Mouse (Mus musculus): Measurements from ENCODE around the gene Asic4.

The Asic4 gene

DNA sequence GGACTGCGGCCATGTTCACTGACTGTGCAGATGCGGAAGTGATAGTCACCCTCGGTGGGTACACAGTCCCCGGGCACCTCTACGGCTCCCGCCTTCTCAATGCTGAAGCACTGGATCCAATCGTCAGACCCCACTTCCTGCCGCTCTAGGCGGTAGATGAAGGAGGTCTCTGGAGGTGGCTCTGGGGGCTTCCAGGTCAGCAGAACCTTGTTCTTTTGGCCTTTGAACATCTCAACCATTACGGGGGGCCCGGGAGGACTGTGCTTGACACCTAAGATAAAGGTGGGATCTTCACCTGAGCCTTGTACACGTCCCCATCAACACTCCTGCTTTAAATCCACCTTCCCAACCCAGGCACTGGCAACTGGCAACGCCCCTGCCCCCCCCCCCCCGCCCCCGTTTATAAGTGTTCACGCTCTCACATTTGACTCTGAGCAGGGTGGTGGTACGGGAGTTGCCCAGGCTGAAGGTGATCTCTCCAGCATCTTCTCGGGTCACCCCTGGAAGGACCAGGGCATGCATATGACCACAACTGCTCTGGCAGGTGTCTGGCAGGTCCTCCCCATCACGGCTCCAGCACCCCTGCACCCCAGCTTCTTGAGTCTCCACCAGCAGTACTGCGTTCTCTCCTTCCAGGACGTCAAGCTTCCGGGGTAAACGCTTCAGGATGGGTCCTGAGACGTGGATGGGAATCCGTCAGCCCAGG is 52.9 kb downstream of the Asic4 start:
- no peak for DNase-seq (ENCODE audit: low spot score in 2 of 2)

DNA sequence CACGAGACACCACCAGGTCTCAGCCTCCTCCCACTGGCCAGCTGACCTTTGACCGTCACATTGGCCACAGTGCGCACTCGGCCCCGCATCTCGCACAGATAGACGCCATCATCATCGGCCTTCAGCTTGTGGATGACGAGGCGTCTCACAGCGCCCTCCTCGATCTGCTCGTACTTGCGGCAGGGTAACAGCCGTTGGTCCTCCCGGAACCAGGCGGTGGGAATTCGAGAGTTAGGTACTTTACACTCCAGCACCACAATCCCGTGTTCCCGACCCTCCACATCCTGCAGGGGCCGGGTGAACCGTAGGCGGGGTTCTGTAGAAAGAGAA is 53.4 kb downstream of the Asic4 start:
- DNase-seq (ENCODE audit: low spot score in 2 of 2) = no peak

GRCm38 (mm10) chr1:75504256-75505045 is 54.2 kb downstream of the Asic4 start:
- DNase-seq (ENCODE audit: low spot score in 2 of 2) = no peak

- peak; percentile 66 to 69 for DNase-seq (ENCODE audit: low spot score in 2 of 2)
Measured at GRCm38 (mm10) chr1:75505159-75505955, 55.1 kb downstream of the Asic4 start.

DNA sequence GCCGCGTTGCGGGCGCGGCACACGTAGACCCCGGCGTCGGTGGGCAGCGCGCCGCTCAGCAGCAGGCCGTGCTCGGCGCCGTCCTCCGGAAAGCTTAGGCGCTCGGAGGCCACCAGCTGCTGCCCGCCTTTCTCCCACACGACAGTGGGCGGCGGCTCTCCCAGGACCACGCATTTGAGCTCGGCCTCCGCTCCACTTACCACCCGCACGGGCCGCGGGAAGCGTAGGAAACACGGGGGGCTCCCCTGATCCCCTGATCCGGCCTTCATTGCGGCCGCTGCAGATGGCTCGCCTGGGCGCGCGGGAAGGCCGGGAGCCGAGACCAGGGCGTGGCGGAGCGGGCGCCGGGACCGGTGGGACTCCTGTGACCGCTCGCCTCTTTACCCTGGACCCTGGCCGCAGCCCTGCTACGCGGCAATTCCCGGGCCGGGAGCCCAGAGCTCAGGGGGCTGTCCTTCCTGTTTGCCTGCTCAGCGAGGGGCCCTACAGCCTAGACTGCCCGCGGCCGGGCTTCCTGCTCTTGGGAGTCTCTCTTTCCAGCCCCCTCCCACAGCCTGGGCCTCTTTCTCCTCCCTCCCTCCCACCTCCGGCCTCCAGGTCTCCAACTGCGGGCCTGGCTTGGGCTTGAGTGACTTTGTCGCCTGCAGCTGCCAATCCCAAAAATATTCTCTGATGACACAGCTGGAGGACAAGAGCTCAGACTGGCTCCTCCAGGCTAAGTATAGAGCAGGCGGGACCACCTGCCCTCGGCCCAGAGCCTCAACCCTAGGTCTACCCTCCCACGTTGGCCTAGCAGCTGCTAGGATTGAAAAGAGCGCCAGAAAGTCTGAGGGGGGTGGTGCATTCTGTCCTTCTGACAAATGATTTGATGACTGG is 56.0 kb downstream of the Asic4 start, which contains the start of gene Obsl1:
TSS of gene Obsl1 (minus strand) at position 497 of the 876 bp plus-strand sequence.
- no peak for DNase-seq (ENCODE audit: low spot score in 2 of 2)

DNA sequence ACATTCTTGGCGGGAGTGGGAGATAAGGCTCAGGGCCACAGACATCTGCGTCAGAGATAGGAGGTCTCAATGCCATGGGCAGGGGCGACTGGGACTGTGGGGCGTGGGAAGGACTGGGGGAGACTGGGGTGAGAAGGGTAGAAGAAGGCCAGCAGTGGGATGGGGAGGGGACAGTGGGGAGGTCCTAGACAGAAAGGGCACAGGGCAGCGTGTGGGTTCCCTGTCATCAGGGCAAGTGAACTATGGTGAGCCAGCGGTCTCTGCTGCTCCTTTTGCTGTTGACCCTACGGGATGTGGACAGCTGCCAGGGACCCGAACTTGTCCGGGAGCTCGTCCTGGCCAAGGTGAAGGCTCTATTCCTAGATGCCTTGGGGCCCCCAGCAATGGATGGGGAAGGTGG is 56.8 kb downstream of the Asic4 start, which contains the start of gene Inha:
TSS of gene Inha (plus strand) at position 72 of the 400 bp plus-strand sequence.
- DNase-seq (ENCODE audit: low spot score in 2 of 2) = no peak

DNA sequence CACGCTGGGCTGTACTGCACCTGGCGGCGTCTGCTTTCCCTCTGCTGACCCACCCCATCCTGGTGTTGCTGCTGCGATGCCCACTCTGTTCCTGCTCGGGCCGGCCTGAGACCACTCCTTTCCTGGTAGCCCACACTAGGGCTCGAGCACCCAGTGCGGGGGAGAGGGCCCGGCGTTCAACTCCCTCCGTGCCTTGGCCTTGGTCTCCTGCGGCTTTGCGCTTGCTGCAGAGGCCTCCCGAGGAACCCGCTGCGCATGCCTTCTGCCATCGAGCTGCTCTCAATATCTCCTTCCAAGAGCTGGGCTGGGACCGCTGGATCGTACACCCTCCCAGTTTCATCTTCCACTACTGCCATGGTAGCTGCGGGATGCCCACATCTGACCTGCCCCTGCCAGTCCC is 59.4 kb downstream of the Asic4 start:
- DNase-seq (ENCODE audit: low spot score in 2 of 2) = no peak

GRCm38 (mm10) chr1:75510154-75510553 is 59.9 kb downstream of the Asic4 start:
- DNase-seq (ENCODE audit: low spot score in 2 of 2) = no peak

DNA sequence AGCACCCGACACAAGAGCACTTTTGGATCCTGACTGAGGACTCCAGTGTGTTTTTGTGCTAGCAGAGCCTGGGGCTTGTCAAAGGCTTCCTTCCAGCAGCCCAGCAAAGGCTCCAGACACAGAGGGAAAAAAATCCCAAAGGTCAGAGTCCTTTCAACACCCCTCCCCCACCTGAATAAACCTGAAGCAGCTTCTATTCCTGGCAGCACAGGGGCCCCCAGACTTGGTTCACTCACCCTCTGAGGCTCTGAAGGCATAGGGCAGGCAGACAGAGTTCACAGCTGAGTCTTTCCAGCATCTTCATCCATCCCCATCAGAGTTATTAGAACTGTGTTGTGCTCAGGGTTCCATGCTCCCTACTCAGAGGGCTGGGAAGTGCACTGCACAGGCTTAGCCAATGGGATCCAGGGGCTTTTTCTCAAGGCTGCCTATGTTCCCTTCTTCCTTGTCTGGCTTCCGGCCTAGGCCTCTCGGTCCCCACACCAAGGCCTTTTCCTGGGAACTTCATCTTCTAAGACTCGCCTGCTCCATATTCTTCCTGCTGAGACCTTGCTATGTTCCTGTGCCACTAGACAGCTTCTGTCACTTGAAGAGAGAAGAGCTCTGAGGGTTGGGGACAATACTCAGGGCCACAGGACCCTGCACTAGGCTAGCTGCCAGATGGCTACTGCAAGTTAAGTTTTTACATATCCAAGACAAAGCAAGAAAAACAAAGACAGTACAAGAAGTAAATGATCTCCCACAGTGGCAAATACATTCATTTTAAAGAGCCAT is 61.4 kb downstream of the Asic4 start:
- no peak for DNase-seq (ENCODE audit: low spot score in 2 of 2)

DNA sequence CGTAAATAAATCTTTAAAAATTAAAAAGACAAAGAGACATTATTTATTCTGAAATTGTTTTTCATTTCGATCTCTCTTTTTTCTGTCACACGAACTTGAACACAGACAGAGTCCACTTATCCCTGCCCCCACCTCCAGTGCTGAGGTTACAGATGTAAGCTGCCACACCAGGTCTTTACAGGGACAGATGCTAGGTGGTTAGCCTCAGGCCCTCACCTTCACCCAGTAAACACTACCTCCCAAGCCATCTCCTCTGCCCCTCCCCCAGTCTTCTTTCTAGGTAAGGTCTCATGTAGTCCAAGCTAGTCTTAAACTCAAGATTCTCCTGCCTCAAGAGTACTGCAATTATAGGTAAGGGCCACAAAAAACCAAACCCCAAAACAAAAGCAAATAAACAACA is 62.3 kb downstream of the Asic4 start:
- no peak for DNase-seq (ENCODE audit: low spot score in 2 of 2)

- DNase-seq (ENCODE audit: low spot score in 2 of 2) = no peak
Measured at GRCm38 (mm10) chr1:75516703-75517380, 66.6 kb downstream of the Asic4 start.

- no peak for DNase-seq (ENCODE audit: low spot score in 2 of 2)
Measured at GRCm38 (mm10) chr1:75517984-75518383, 67.7 kb downstream of the Asic4 start.

- no peak for DNase-seq (ENCODE audit: low spot score in 2 of 2)
Measured at GRCm38 (mm10) chr1:75518427-75518826, 68.2 kb downstream of the Asic4 start.

DNA sequence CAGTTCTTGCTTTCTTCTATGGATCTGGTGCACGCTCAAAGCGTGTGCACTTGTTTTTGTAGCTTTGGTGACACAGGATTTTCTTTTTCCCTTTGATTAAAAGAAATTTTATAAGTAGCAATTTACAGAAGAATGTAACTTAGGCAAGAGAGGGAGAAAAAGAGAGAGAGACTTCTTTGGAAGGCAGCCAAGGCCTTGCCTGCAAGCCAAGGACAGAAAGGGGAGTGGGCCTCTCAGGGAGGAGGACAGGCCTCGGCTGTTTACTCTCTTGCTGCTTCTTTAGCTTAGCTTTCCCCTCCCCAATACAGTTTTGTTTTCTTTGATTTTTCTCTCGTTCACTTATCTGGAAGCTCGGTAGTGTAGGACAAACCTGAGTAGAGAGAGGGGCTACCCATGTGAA is 69.3 kb downstream of the Asic4 start:
- no peak for DNase-seq (ENCODE audit: low spot score in 2 of 2)

DNA sequence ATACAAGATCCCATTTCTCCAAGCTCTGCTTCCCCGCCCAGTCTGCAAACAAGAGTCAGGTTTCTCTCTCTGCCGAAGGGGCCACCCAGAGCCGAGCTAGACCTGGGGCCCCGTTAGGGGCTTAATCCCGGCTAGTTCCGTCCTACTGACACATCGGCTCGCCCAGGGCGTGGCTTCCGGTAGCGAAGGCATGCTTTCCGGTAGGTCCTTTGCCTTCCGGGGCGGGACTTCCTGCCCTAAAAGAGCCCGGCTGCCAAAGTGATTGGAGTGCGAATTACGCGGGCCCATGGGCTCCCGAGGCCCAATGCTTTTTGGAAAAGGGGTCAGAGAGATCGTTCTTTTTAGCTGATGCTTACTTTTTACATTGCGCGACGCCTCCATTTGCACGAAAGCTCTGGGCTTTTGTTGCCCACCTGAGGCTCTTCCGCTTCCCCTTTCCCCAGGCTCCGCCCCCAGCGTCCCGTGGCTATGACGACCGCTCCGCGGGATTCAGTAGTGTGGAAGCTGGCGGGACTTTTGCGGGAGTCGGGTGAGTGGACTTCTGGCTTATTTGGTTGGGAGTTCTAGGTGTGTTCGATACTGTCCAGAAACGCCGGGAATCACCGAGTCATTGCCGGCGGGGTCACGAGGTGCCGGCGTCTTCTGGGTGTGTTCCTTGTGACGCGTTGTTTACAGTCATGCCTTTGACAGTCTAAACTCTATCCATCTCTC is 71.2 kb downstream of the Asic4 start, which contains the start of gene Stk11ip:
TSS of gene Stk11ip (plus strand) at position 209 of the 711 bp plus-strand sequence.
- DNase-seq (ENCODE audit: low spot score in 2 of 2) = peak; percentile 82 to 89

All from frontal cortex, postnatal 25 days (tissue).